30 mouse cellular contexts compared by ENCODE assay signal in the genomic region with DNA sequence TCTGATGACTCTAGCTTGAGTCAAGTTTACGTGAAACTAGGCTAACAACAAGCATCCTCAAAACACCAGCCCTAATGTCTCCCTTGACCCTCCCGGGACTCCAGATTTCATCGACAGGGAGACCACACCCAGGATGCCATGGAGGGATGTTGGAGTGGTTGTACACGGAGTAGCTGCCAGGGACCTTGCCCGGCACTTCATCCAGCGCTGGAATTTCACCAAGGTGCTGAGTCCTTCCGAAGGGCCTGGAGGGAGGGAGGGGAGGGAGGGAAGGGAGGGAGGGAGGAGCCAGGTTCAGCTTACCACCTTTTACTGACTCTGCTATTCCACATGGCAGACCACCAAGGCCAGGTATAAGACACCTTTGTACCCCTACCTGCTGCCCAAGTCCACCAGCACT. TPM values are rescaled to one million over a fixed set of nuclear protein-coding genes. Genes with fewer than 3 reads are reported as not detected.
DNase-seq lines count a peak whose midpoint lies in the region; ATAC-seq and TF ChIP-seq lines count a peak whose summit lies in the region.
"Had no signal": no experiment of that assay in that cellular context is flagged by ENCODE, and none has a peak within 500 bp of the region (broad histone marks: within the 10 kb centered on the region; RNA-seq: fewer than 3 reads in every experiment).

No protein-coding gene starts in this region.

- TF ChIP-seq CTCF in forebrain, postnatal 0 days (IDR thresholded peaks at IDR 0.05; ENCODE audit: low read depth), result no peak
- no peak for TF ChIP-seq CTCF in lung, adult 2 months (IDR thresholded peaks at IDR 0.05; ENCODE audit: insufficient read depth, low read length)
- no peak for TF ChIP-seq CTCF in stomach, postnatal 0 days (IDR thresholded peaks at IDR 0.05; ENCODE audit: low read depth)

- H3K9ac ChIP-seq in forebrain, postnatal 0 days, result no peak overlapping the region
- no peak overlapping the region for H3K9ac ChIP-seq in lung, embryonic 16.5 days (ENCODE audit: low read length)
- H3K9ac ChIP-seq in stomach, postnatal 0 days (ENCODE audit: low read length), result no peak overlapping the region
- H3K9ac ChIP-seq: heart, embryonic 12.5 days; heart, embryonic 15.5 days; hindbrain, embryonic 13.5 days had no signal

- H3K4me2 ChIP-seq in forebrain, postnatal 0 days (ENCODE audit: low read depth), result no peak overlapping the region
- H3K4me2 ChIP-seq in lung, embryonic 16.5 days (ENCODE audit: low read depth, low read length), result no peak overlapping the region
- no peak overlapping the region for H3K4me2 ChIP-seq in stomach, postnatal 0 days (replicated peaks; ENCODE audit: low read depth)
- H3K4me2 ChIP-seq: heart, embryonic 12.5 days; heart, embryonic 15.5 days; hindbrain, embryonic 13.5 days had no signal

- H3K27me3 ChIP-seq in forebrain, embryonic 10.5 days (ENCODE audit: poor library complexity, severe bottlenecking), result peaks cover 19% of the 10 kb centered on the region
- no peaks in the 10 kb centered on the region for H3K27me3 ChIP-seq in forebrain, postnatal 0 days (ENCODE audit: insufficient read depth, low read length)
- no peaks in the 10 kb centered on the region for H3K27me3 ChIP-seq in lung, embryonic 16.5 days (ENCODE audit: control insufficient read depth, insufficient read depth, low read depth, low read length)
- no peaks in the 10 kb centered on the region for H3K27me3 ChIP-seq in stomach, postnatal 0 days (ENCODE audit: control insufficient read depth, insufficient read depth, low read length)
- H3K27me3 ChIP-seq: heart, embryonic 15.5 days had no signal

- no peaks in the 10 kb centered on the region for H3K9me3 ChIP-seq in forebrain, embryonic 10.5 days
- no peaks in the 10 kb centered on the region for H3K9me3 ChIP-seq in forebrain, postnatal 0 days (ENCODE audit: low read length)
- no peaks in the 10 kb centered on the region for H3K9me3 ChIP-seq in lung, embryonic 16.5 days (ENCODE audit: control insufficient read depth, low read length)
- H3K9me3 ChIP-seq in stomach, postnatal 0 days (ENCODE audit: control insufficient read depth, low read length), result no peaks in the 10 kb centered on the region
- H3K9me3 ChIP-seq: heart, embryonic 12.5 days; heart, embryonic 15.5 days; hindbrain, embryonic 10.5 days; hindbrain, embryonic 13.5 days had no signal

- peaks cover 9% of the 10 kb centered on the region for H3K4me1 ChIP-seq in forebrain, embryonic 10.5 days
- no peaks in the 10 kb centered on the region for H3K4me1 ChIP-seq in forebrain, postnatal 0 days (ENCODE audit: insufficient read depth)
- H3K4me1 ChIP-seq in lung, embryonic 16.5 days (replicated peaks; ENCODE audit: control insufficient read depth, insufficient read depth, low read length), result no peaks in the 10 kb centered on the region
- H3K4me1 ChIP-seq in lung, adult 2 months (ENCODE audit: control insufficient read depth, insufficient read depth, low read length), result no peaks in the 10 kb centered on the region
- H3K4me1 ChIP-seq in stomach, postnatal 0 days (replicated peaks; ENCODE audit: control insufficient read depth, insufficient read depth), result no peaks in the 10 kb centered on the region
- H3K4me1 ChIP-seq: heart, embryonic 12.5 days; heart, embryonic 15.5 days had no signal

- DNase-seq in forebrain, embryonic 10.5 days (ENCODE audit: extremely low spot score, low spot score), result no peak
- no peak for DNase-seq in forebrain, postnatal 0 days
- no peak for DNase-seq in lung, adult 2 months
- peak; percentile 23 for DNase-seq in 3T3-L1 (ENCODE audit: low read depth, low spot score)
- DNase-seq in stomach, postnatal 0 days (ENCODE audit: low spot score), result no peak
- DNase-seq in cerebellum, postnatal 36 days, result no peak
- DNase-seq: adrenal gland, adult 8-10 months; adrenal gland, postnatal 25 days; cerebellum, adult 11-12 months; cerebellum, adult 8-10 months; cerebellum, postnatal 10 days; gastrocnemius, postnatal 25 days; heart, adult 18-20 months; heart, postnatal 10 days; heart, postnatal 36 days had no signal

- 0 out of 2 replicates have a peak overlapping the region, but pooled peaks have one; percentile 11 for H3K27ac ChIP-seq in forebrain, embryonic 10.5 days
- no peak overlapping the region for H3K27ac ChIP-seq in forebrain, postnatal 0 days (ENCODE audit: low read depth, low read length)
- no peak overlapping the region for H3K27ac ChIP-seq in lung, embryonic 16.5 days (ENCODE audit: low read length)
- 0 out of 2 replicates have a peak overlapping the region, but pooled peaks have one; percentile 24 for H3K27ac ChIP-seq in stomach, postnatal 0 days (replicated peaks)
- H3K27ac ChIP-seq: heart, embryonic 15.5 days; hindbrain, embryonic 10.5 days; hindbrain, embryonic 13.5 days had no signal

- 40% methylated on average over 7 of the region's 7 CpGs for WGBS in forebrain, embryonic 10.5 days
- WGBS in forebrain, postnatal 0 days, result 38% methylated on average over 7 of the region's 7 CpGs
- WGBS in lung, embryonic 16.5 days, result 10% methylated on average over 7 of the region's 7 CpGs
- 28% methylated on average over 7 of the region's 7 CpGs for WGBS in lung, adult 2 months
- WGBS in stomach, postnatal 0 days, result 41% methylated on average over 7 of the region's 7 CpGs

- no peak overlapping the region for H3K4me3 ChIP-seq in forebrain, embryonic 10.5 days
- H3K4me3 ChIP-seq in forebrain, postnatal 0 days (ENCODE audit: low read depth, low read length), result no peak overlapping the region
- H3K4me3 ChIP-seq in lung, embryonic 16.5 days (ENCODE audit: low read length), result no peak overlapping the region
- no peak overlapping the region for H3K4me3 ChIP-seq in lung, adult 2 months (replicated peaks; ENCODE audit: extremely low read depth, low read depth, low read length)
- H3K4me3 ChIP-seq in stomach, postnatal 0 days (ENCODE audit: low read depth, low read length), result no peak overlapping the region
- H3K4me3 ChIP-seq: heart, embryonic 12.5 days; heart, embryonic 15.5 days; hindbrain, embryonic 10.5 days; hindbrain, embryonic 13.5 days had no signal

- H3K36me3 ChIP-seq in forebrain, embryonic 10.5 days (replicated peaks), result no peaks in the 10 kb centered on the region
- H3K36me3 ChIP-seq in forebrain, postnatal 0 days (ENCODE audit: insufficient read depth), result no peaks in the 10 kb centered on the region
- peaks cover 2% of the 10 kb centered on the region; the same call in 1 of the 2 replicates for H3K36me3 ChIP-seq in lung, embryonic 16.5 days (ENCODE audit: control insufficient read depth, insufficient read depth, low read length)
- peaks cover 13% of the 10 kb centered on the region; the same call in 1 of the 2 replicates for H3K36me3 ChIP-seq in stomach, postnatal 0 days (ENCODE audit: control insufficient read depth, insufficient read depth, low read length)
- H3K36me3 ChIP-seq: hindbrain, embryonic 10.5 days had no signal

- no peak for TF ChIP-seq EP300 in stomach, postnatal 0 days (optimal IDR thresholded peaks at IDR 0.05)

- TF ChIP-seq POLR2A in lung, adult 2 months (IDR thresholded peaks at IDR 0.05; ENCODE audit: borderline replicate concordance, extremely low read depth, low read depth, low read length), result no peak

- no peak for ATAC-seq in forebrain, postnatal 0 days
- ATAC-seq in lung, embryonic 16.5 days (ENCODE audit: low read depth), result peak; percentile 51; the same call in 1 of the 2 replicates
- ATAC-seq in stomach, postnatal 0 days (ENCODE audit: low FRiP score, low TSS enrichment), result no peak
- ATAC-seq: activated CD4-positive, CD25-positive, alpha-beta regulatory T cell, adult 4 months; CD4-positive, CD25-positive, alpha-beta regulatory T cell, adult 4 months; forebrain, embryonic 14.5 days; hindbrain, embryonic 16.5 days had no signal

RNA-seq across cellular contexts. Expression of a gene that starts 8.7 kb away (rescaled TPM):
- polyA plus RNA-seq in forebrain, embryonic 10.5 days (2016; fragmentation: Nextera tagmentation; extraction: Ambion mirVana), result 12.5 and 12.7 TPM in 2 replicates
- 63.5 and 81.2 TPM in 2 replicates for total RNA-seq in forebrain, postnatal 0 days (2014; rRNA removed)
- 9.5 and 15.0 TPM in 2 replicates for polyA plus RNA-seq in forebrain, postnatal 0 days (2015; fragmentation: Nextera tagmentation; extraction: Ambion mirVana)
- polyA plus RNA-seq in lung, embryonic 16.5 days (2015; fragmentation: Nextera tagmentation; extraction: Ambion mirVana), result 10.3 and 10.5 TPM in 2 replicates
- polyA plus RNA-seq in lung, adult 2 months (2012; rRNA removed), result 119 and 120 TPM in 2 replicates
- polyA plus RNA-seq in stomach, postnatal 0 days (2015; fragmentation: Nextera tagmentation; extraction: Ambion mirVana), result 8.5 and 10.2 TPM in 2 replicates

RNA-seq across cellular contexts. Expression of a gene that starts 14.1 kb away (rescaled TPM):
- 2.7 and 3.1 TPM in 2 replicates for polyA plus RNA-seq in forebrain, embryonic 10.5 days (2016; fragmentation: Nextera tagmentation; extraction: Ambion mirVana)
- total RNA-seq in forebrain, postnatal 0 days (2014; rRNA removed), result 33.7 and 40.5 TPM in 2 replicates
- polyA plus RNA-seq in forebrain, postnatal 0 days (2015; fragmentation: Nextera tagmentation; extraction: Ambion mirVana), result 8.4 and 11.6 TPM in 2 replicates
- polyA plus RNA-seq in lung, embryonic 16.5 days (2015; fragmentation: Nextera tagmentation; extraction: Ambion mirVana), result 12.5 and 13.1 TPM in 2 replicates
- 32.4 and 47.2 TPM in 2 replicates for polyA plus RNA-seq in lung, adult 2 months (2012; rRNA removed)
- polyA plus RNA-seq in stomach, postnatal 0 days (2015; fragmentation: Nextera tagmentation; extraction: Ambion mirVana), result 16.2 and 17.7 TPM in 2 replicates

RNA-seq across cellular contexts. Expression of a gene that starts 21.2 kb away (rescaled TPM):
- not detected in 2 replicates for polyA plus RNA-seq in forebrain, embryonic 10.5 days (2016; fragmentation: Nextera tagmentation; extraction: Ambion mirVana)
- total RNA-seq in forebrain, postnatal 0 days (2014; rRNA removed), result not detected in 2 replicates
- polyA plus RNA-seq in forebrain, postnatal 0 days (2015; fragmentation: Nextera tagmentation; extraction: Ambion mirVana), result not detected in 2 replicates
- polyA plus RNA-seq in lung, embryonic 16.5 days (2015; fragmentation: Nextera tagmentation; extraction: Ambion mirVana), result not detected in 2 replicates
- not detected in 2 replicates for polyA plus RNA-seq in lung, adult 2 months (2012; rRNA removed)
- polyA plus RNA-seq in stomach, postnatal 0 days (2015; fragmentation: Nextera tagmentation; extraction: Ambion mirVana), result not detected in 2 replicates
- total RNA-seq: adrenal gland, adult 8-10 months; adrenal gland, postnatal 25 days; gastrocnemius, adult 8-10 months; gastrocnemius, postnatal 25 days; heart, adult 18-20 months; heart, postnatal 10 days; heart, postnatal 36 days; MEL had no signal
- polyA plus RNA-seq: activated CD4-positive, CD25-positive, alpha-beta regulatory T cell, adult 4 months; brain, embryonic 14.5 days; C2C12; CD4-positive, CD25-positive, alpha-beta regulatory T cell, adult 4 months; forebrain, embryonic 11.5 days; forebrain, embryonic 14.5 days; gonadal fat pad, adult 2 months; heart, embryonic 12.5 days; heart, embryonic 15.5 days; hindbrain, embryonic 10.5 days; hindbrain, embryonic 13.5 days; hindbrain, embryonic 16.5 days had no signal

RNA-seq across cellular contexts. Expression of a gene that starts 28.8 kb away (rescaled TPM):
- 1,074 and 1,112 TPM in 2 replicates for polyA plus RNA-seq in forebrain, embryonic 10.5 days (2016; fragmentation: Nextera tagmentation; extraction: Ambion mirVana)
- 428 and 451 TPM in 2 replicates for total RNA-seq in forebrain, postnatal 0 days (2014; rRNA removed)
- 820 and 1,026 TPM in 2 replicates for polyA plus RNA-seq in forebrain, postnatal 0 days (2015; fragmentation: Nextera tagmentation; extraction: Ambion mirVana)
- 711 and 738 TPM in 2 replicates for polyA plus RNA-seq in lung, embryonic 16.5 days (2015; fragmentation: Nextera tagmentation; extraction: Ambion mirVana)
- polyA plus RNA-seq in lung, adult 2 months (2012; rRNA removed), result 202 and 264 TPM in 2 replicates
- 516 and 537 TPM in 2 replicates for polyA plus RNA-seq in stomach, postnatal 0 days (2015; fragmentation: Nextera tagmentation; extraction: Ambion mirVana)

RNA-seq across cellular contexts. Expression of a gene that starts 34.9 kb away (rescaled TPM):
- polyA plus RNA-seq in forebrain, embryonic 10.5 days (2016; fragmentation: Nextera tagmentation; extraction: Ambion mirVana), result 0.15 and 0.54 TPM in 2 replicates
- not detected in 2 replicates for total RNA-seq in forebrain, postnatal 0 days (2014; rRNA removed)
- polyA plus RNA-seq in forebrain, postnatal 0 days (2015; fragmentation: Nextera tagmentation; extraction: Ambion mirVana), result 0.18 and 0.25 TPM in 2 replicates
- polyA plus RNA-seq in lung, embryonic 16.5 days (2015; fragmentation: Nextera tagmentation; extraction: Ambion mirVana), result 0.54 and 0.73 TPM in 2 replicates
- 0.12 and 0.34 TPM in 2 replicates for polyA plus RNA-seq in lung, adult 2 months (2012; rRNA removed)
- 0.32 and 0.40 TPM in 2 replicates for polyA plus RNA-seq in stomach, postnatal 0 days (2015; fragmentation: Nextera tagmentation; extraction: Ambion mirVana)
- total RNA-seq: adrenal gland, adult 8-10 months; adrenal gland, postnatal 25 days; gastrocnemius, adult 8-10 months; gastrocnemius, postnatal 25 days; heart, adult 18-20 months; heart, postnatal 10 days; heart, postnatal 36 days; MEL had no signal
- polyA plus RNA-seq: activated CD4-positive, CD25-positive, alpha-beta regulatory T cell, adult 4 months; brain, embryonic 14.5 days; C2C12; CD4-positive, CD25-positive, alpha-beta regulatory T cell, adult 4 months; gonadal fat pad, adult 2 months; heart, embryonic 15.5 days had no signal

Comparison
In these comparisons a context has a peak if more than half of its experiments do, and no peak if none do; other contexts are left out.
1. H3K27ac ChIP-seq: peak in forebrain, embryonic 10.5 days (single experiment) and stomach, postnatal 0 days (single experiment); none in forebrain, postnatal 0 days (single experiment) and lung, embryonic 16.5 days (single experiment).